Mouse (Mus musculus) MEL (cell line): ENCODE measurements around the gene Nxnl1. TPM values are rescaled to one million over a fixed set of nuclear protein-coding genes. Genes with fewer than 3 reads are reported as not detected.

Experiments
- DNase-seq: peaks from one replicate; pipeline ENCODE4 v3.0.0; 2011; ENCODE audit warnings: low read depth, low spot score
- H3K27ac ChIP-seq: 2 replicates; pipeline ENCODE4 v1.5.1; 2012; ENCODE audit warnings: low read depth, mild to moderate bottlenecking, control low read depth, low read length, moderate library complexity; ENCODE audit not compliant: control insufficient read depth
- H3K27me3 ChIP-seq, 2 experiments: fragments of 150-350 bp in 1 of 2; sonication (generic) in 1 of 2; 2 replicates each; pipeline ENCODE4 v1.6.1; 2012; ENCODE audit warnings: low read length in 2 of 2, mild to moderate bottlenecking in 2 of 2, improper control_type of control experiment in 1 of 2, moderate library complexity in 1 of 2; ENCODE audit not compliant: insufficient read depth in 2 of 2, control insufficient read depth in 1 of 2
- H3K36me3 ChIP-seq, 2 experiments: 2 replicates each; pipeline ENCODE4 v1.6.1; 2012 to 2014; ENCODE audit warnings: low read length in 2 of 2, improper control_type of control experiment in 1 of 2, inconsistent platforms in 1 of 2, mild to moderate bottlenecking in 1 of 2; ENCODE audit not compliant: insufficient read depth in 2 of 2, control insufficient read depth in 1 of 2
- H3K4me1 ChIP-seq, 2 experiments: fragments of 150-350 bp in 1 of 2; sonication (generic) in 1 of 2; 2 replicates each; pipeline ENCODE4 v1.6.1; 2012; ENCODE audit warnings: low read length in 2 of 2, improper control_type of control experiment in 1 of 2, mild to moderate bottlenecking in 1 of 2; ENCODE audit not compliant: insufficient read depth in 2 of 2, control insufficient read depth in 1 of 2
- H3K4me3 ChIP-seq, 2 experiments: fragments of 150-350 bp in 1 of 2; sonication (generic) in 1 of 2; 2 replicates each; pipeline ENCODE4 v1.5.1; 2012; ENCODE audit warnings: low read depth in 2 of 2, low read length in 2 of 2, mild to moderate bottlenecking in 2 of 2, moderate library complexity in 2 of 2, control low read depth in 1 of 2, improper control_type of control experiment in 1 of 2; ENCODE audit not compliant: control insufficient read depth in 1 of 2, insufficient read depth in 1 of 2
- H3K79me2 ChIP-seq: 2 replicates; pipeline ENCODE4 v1.6.1; 2012; ENCODE audit warnings: mild to moderate bottlenecking, low read length, moderate library complexity; ENCODE audit not compliant: control insufficient read depth, poor library complexity, insufficient read depth
- H3K9ac ChIP-seq: 2 replicates; pipeline ENCODE4 v1.6.1; 2012; ENCODE audit warnings: low read depth, mild to moderate bottlenecking, control low read depth, low read length, moderate library complexity; ENCODE audit not compliant: control insufficient read depth, poor library complexity, severe bottlenecking
- H3K9me3 ChIP-seq: fragments of 150-350 bp; sonication (generic); replicated peaks from 2 replicates; pipeline ENCODE4 v1.6.1; 2012; ENCODE audit warnings: mild to moderate bottlenecking, low read length, improper control_type of control experiment, moderate library complexity; ENCODE audit not compliant: insufficient read depth
- BHLHE40 ChIP-seq: IDR thresholded peaks from 2 replicates; pipeline ENCODE4 v1.6.1; 2012; ENCODE audit warnings: low read depth, mild to moderate bottlenecking, inconsistent platforms, low read length, improper control_type of control experiment, borderline replicate concordance
- CHD2 ChIP-seq: IDR thresholded peaks from 2 replicates; pipeline ENCODE4 v1.6.1; 2011; ENCODE audit warnings: low read length, improper control_type of control experiment
- CTCF ChIP-seq, 3 experiments: IDR thresholded peaks in 2 of 3; conservative IDR thresholded peaks in 1 of 3; 2 replicates each; pipeline ENCODE4 v1.5.1; 2011 to 2012; ENCODE audit warnings: low read length in 3 of 3, low read depth in 2 of 3, mild to moderate bottlenecking in 2 of 3, improper control_type of control experiment in 1 of 3, inconsistent platforms in 1 of 3, mixed read lengths in 1 of 3, moderate library complexity in 1 of 3; ENCODE audit not compliant: control insufficient read depth in 1 of 3, insufficient read depth in 1 of 3, poor library complexity in 1 of 3, severe bottlenecking in 1 of 3
- E2F4 ChIP-seq: IDR thresholded peaks from 2 replicates; pipeline ENCODE4 v1.6.1; 2011; ENCODE audit warnings: low read depth, low read length, improper control_type of control experiment, borderline replicate concordance
- GABPA ChIP-seq: IDR thresholded peaks from 2 replicates; pipeline ENCODE4 v1.6.1; 2012; ENCODE audit warnings: low read depth, mild to moderate bottlenecking, inconsistent platforms, low read length, improper control_type of control experiment, moderate library complexity
- JUND ChIP-seq: IDR thresholded peaks from 2 replicates; pipeline ENCODE4 v1.6.1; 2011; ENCODE audit warnings: low read depth, mild to moderate bottlenecking, improper control_type of control experiment, low read length
- NRF1 ChIP-seq: IDR thresholded peaks from 2 replicates; pipeline ENCODE4 v1.6.1; 2014; ENCODE audit warnings: low read depth, mild to moderate bottlenecking, inconsistent platforms, low read length, improper control_type of control experiment, moderate library complexity; ENCODE audit not compliant: poor library complexity, insufficient read depth, severe bottlenecking
- RAD21 ChIP-seq: IDR thresholded peaks from 2 replicates; pipeline ENCODE4 v1.6.1; 2011; ENCODE audit warnings: mild to moderate bottlenecking, low read depth, low read length, improper control_type of control experiment
- RCOR1 ChIP-seq: IDR thresholded peaks from 2 replicates; pipeline ENCODE4 v1.6.1; 2012; ENCODE audit warnings: low read depth, mild to moderate bottlenecking, inconsistent platforms, low read length, improper control_type of control experiment
- polyA plus RNA-seq, 2 experiments: library from polyadenylated mRNA; stranded (reverse) in 1 of 2; unstranded in 1 of 2; fragments of >175 nt in 1 of 2; fragments of >200 nt in 1 of 2; gene quantifications; 2 replicates each; pipeline versions ENCODE4 v1.2.1 to v1.2.4; 2012; ENCODE audit warnings: low replicate concordance in 2 of 2, low read depth in 1 of 2; ENCODE audit not compliant: insufficient read length in 2 of 2, insufficient read depth in 1 of 2, missing spikeins in 1 of 2
- total RNA-seq: library from RNA; depleted of rRNA; stranded (reverse); fragments of 300-350 nt; gene quantifications from 2 replicates; pipeline ENCODE4 v1.2.3, GENCODE M21; 2012

Nxnl1 gene
- total and polyA plus RNA-seq, 3 experiments = 0.04 to 1.2 TPM; not detected in 1

GRCm38 (mm10) chr8:71568387-71568937, 2.1 kb upstream of the Nxnl1 start, which contains the start of gene Slc27a1:
TSS of gene Slc27a1 (plus strand) at chr8:71568882.
- Histone ChIP-seq H3K27ac (no peak within 1 kb of the TSS), H3K4me3 (no peak within 1 kb of the TSS), H3K9me3 (no peaks in the 10 kb centered on the region), H3K36me3 (no peaks in the 10 kb centered on the region), H3K4me1 (no peaks in the 10 kb centered on the region; a peak in 1 of 4 replicates), H3K9ac (no peak within 1 kb of the TSS), H3K79me2 (no peaks in the 10 kb centered on the region), H3K27me3 (no peaks in the 10 kb centered on the region; a peak in 1 of 4 replicates)
- DNase-seq = no peak
- no peak for TF ChIP-seq BHLHE40
- TF ChIP-seq CHD2 = no peak
- no peak for TF ChIP-seq RCOR1
- TF ChIP-seq JUND = no peak

GRCm38 (mm10) chr8:71567587-71567986, 1.2 kb upstream of the Nxnl1 start:
- Histone ChIP-seq H3K9me3 (no peaks in the 10 kb centered on the region), H3K9ac (no peak overlapping the region), H3K36me3 (no peaks in the 10 kb centered on the region), H3K27ac (no peak overlapping the region), H3K4me1 (no peaks in the 10 kb centered on the region; a peak in 1 of 4 replicates), H3K27me3 (no peaks in the 10 kb centered on the region), H3K79me2 (no peaks in the 10 kb centered on the region), H3K4me3 (no peak overlapping the region)
- no peak for DNase-seq
- peak; percentile 23; the same call in 1 of the 2 replicates for TF ChIP-seq NRF1
- no peak for TF ChIP-seq E2F4

GRCm38 (mm10) chr8:71563992-71564391, 2.4 kb downstream of the Nxnl1 start:
- H3K36me3 ChIP-seq = peaks cover 0 to 4% of the 10 kb centered on the region in 2 experiments; a peak in 2 of 4 replicates
- no peaks in the 10 kb centered on the region for H3K9me3 ChIP-seq
- H3K9ac ChIP-seq = no peak overlapping the region
- peaks cover 4 to 7% of the 10 kb centered on the region in 2 experiments; a peak in 3 of 4 replicates for H3K4me1 ChIP-seq
- H3K4me3 ChIP-seq = no peak overlapping the region
- no peak overlapping the region for H3K27ac ChIP-seq
- no peaks in the 10 kb centered on the region for H3K27me3 ChIP-seq
- TF ChIP-seq GABPA (no peak), RAD21 (peak; percentile 8; the same call in 1 of the 2 replicates), CTCF (IDR thresholded peaks at IDR 0.05 in 2 of 3, conservative IDR thresholded peaks at IDR 0.05 in 1 of 3; ENCODE audit: control insufficient read depth in 1 of 3, insufficient read depth in 1 of 3, low read depth in 2 of 3, low read length in 3 of 3, poor library complexity in 1 of 3, severe bottlenecking in 1 of 3) (peak; percentile 19 to 48 (median 27); a peak in 4 of 6 replicates)
- no peaks in the 10 kb centered on the region for H3K79me2 ChIP-seq
- DNase-seq = no peak
